10 mouse cellular contexts compared by ENCODE assay signal in genomic region chr1:25475699-25476098, GRCm38 (mm10).
"Had no signal": no experiment of that assay in that cellular context is flagged by ENCODE, and none has a peak within 500 bp of the region (broad histone marks: within the 10 kb centered on the region; RNA-seq: fewer than 3 reads in every experiment).

No protein-coding gene starts in this region.

- DNase-seq: liver, postnatal 0 days; lung, adult 2 months; lung, postnatal 14 days; lung, postnatal 36 days; thymus, adult 18-20 months; thymus, postnatal 14 days; thymus, postnatal 36 days had no signal

- ATAC-seq: liver, postnatal 0 days; lung, postnatal 0 days; midbrain, embryonic 13.5 days; midbrain, embryonic 15.5 days had no signal
